Mouse (Mus musculus) gastrocnemius, adult 18-20 months (tissue): ENCODE results near the gene Itga3. TPM values are rescaled to one million over a fixed set of nuclear protein-coding genes. Genes with fewer than 3 reads are reported as not detected.
A peak's percentile ranks its signal among the peaks of the same experiment; 100 is the strongest.
"Not testable (repeated sequence)": the region's sequence is repeated elsewhere in the genome, so short reads cannot be mapped to it uniquely, and the experiment has no call there.

Experiments used
- DNase-seq: peaks from one replicate; pipeline ENCODE4 v3.0.0; 2021; ENCODE audit warnings: low spot score
- total RNA-seq, 2 experiments: library from RNA; stranded (reverse); gene quantifications; 2 replicates each; pipeline ENCODE4 v1.2.3; 2021

The Itga3 gene
- total RNA-seq, 2 experiments from 2014 or later = 4.7 to 5.0 TPM

DNA sequence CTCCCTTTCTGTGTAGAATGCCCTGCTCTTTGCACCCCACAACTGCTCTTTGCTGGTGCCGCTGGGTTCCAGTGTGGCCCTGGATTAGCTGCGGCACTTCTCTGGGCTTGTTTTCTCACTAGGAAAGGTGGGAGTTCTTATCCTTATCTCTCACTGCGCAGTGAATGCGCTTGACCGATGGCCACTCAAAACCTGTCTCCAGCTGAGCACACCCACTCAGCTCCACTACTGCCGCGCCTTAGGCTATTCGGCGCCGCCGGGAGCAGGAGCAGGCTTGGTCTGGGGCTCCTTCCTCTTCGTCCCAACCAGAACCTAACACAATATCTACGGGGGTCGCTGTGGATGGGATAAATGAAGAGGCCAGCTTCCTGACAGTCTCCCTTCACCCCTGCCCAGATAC, 43.0 kb downstream of the Itga3 start:
- DNase-seq = no peak

GRCm38 (mm10) chr11:95032945-95033344, 43.7 kb downstream of the Itga3 start:
- no peak for DNase-seq

DNA sequence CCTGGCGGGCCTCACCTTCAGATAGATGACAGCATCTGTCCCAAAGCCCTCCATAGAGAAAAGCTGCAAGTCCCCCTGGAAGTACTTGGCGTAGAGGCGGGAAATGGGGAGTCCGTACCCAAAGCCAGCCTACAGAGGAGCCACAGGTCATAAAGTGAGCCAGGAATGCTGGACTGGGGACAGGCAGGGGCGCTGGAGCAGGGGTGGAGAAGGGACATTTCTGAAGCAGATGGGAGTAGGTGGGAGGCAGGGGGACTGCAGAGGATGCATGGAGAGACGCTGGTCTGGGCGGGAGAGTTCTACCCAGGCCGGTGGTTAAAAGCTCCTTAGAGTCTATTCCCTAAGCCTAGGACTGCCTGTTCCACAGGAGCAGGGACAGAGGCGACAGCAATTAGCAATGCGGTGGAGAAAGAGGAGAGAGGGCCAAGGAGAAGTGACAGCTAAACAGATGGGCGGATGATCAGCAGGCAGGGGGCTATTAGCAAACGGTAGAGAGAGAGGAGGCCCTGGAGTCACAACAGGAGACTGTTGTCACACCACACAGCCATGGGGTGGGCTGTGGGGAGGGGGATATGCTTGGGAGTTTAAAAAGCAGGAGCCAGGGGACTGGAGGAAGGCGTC, 48.6 kb downstream of the Itga3 start:
- DNase-seq = no peak

GRCm38 (mm10) chr11:95026849-95027248, 49.8 kb downstream of the Itga3 start:
- no peak for DNase-seq

DNA sequence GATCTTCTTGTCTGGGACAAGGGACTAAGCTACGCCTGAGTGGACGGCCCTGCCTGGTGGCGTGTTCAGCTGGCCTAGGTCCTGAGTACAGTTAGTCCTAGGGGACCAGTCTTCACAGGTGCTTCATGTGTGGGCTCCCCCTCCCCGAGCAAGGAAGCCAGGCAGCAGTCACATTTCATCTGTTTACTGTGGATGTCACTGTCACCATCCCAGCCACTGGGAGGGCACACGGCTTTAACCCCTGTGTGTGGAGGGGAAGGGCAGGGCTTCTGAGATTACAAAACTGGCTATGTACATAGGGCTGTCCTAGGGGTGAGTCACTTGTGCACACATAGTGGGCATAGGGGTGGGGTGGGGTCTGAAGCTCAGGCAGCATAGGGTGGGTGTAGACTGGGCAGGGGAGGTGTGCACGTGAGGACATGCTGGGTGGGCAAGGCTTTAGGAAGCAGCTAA, 50.5 kb downstream of the Itga3 start:
- no peak for DNase-seq

- no peak for DNase-seq
Observed at GRCm38 (mm10) chr11:95025227-95026012, 51.2 kb downstream of the Itga3 start.

DNA sequence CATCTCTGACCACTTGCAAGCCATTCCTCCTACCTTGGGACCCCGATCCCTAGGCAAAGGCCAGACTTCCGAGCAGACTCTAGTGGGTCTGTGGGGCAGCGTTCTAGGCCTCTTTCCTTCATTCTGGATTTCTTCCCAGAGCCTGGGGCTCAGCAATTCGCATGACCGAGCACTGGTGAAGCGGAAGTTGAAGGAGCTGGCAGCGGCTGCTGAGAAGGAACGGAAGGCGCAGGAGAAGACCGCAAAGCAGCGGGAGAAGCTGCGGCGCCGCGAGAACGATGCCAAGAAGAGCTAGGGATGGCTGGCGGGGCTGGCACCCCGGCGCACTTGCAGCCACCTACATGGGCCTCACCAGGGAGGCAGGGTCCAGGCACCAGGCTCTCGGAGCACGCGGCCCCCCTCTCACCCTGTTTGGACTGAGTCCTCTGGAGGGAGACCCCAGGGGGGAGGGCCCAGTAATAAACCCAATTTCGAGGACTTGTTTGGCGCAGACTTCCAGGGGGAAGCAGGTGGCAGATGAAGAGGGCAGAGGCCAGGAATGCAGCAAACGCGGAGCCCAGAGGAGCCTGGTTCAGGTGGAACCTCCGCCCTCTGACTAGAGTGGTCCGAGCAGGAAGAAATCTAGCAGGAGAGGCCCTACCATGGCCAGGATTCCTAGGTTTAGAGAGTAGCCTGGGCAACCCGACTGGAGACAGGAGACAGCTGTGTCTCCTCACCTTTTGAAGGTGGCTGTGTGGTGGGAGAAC, 52.0 kb downstream of the Itga3 start:
- DNase-seq = no peak

- no peak for DNase-seq
Observed at GRCm38 (mm10) chr11:95023481-95023880, 53.1 kb downstream of the Itga3 start.

DNA sequence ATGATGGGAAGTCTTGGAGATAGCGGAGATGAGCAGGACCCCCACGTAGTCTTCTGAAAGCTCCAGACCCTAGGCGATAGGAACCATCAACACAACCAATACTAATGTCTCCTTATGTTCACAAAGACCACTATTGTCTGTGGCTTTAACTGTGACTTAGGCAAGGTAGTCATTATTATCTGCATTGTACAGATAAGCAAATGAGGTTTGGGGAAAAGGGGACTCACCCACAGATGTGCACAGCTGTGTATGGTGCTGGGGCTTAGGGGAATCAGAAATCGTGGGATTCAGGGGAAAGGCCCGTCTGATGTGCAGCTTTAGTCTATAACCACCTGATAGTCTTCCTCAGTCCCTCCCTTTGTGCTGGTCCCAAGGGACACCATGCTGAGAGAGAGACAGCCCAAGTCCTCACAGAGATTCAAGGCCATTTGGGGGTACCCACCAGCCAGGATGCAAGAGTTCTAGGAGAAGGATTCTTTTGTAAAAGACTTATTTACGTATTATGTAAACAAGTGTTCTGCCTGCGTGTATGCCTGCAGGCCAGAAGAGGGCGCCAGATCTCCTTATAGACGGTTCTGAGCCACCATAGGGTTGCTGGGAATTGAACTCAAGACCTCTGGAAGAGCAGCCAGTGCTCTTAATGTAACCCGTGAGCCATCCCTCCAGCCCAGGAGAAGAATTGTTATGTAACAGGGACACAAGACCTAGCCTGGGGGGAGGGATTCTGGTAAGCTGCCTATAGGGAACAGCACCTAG, 54.2 kb downstream of the Itga3 start:
- DNase-seq = no peak

GRCm38 (mm10) chr11:95015484-95015883, 61.1 kb downstream of the Itga3 start:
- DNase-seq = no peak

DNA sequence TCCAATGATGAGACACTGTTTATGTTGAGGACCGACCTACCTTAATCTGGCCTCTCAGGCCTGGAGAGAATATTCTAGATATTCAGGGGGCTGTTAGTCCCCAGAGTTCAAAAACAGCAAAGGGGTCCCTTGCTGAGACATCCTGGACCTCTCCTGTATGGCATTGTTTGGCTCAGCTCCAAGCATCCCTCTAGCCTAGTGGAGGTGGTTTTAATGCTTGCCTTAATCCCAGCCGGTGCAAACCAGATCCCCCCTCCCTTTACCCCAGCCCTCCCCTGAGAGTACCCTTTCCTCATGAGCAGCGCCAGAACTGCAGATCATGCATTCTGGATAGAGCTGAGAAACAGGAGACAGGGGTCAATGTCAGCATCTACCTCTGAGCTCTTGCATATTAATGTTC, 64.1 kb downstream of the Itga3 start:
- no peak for DNase-seq

DNA sequence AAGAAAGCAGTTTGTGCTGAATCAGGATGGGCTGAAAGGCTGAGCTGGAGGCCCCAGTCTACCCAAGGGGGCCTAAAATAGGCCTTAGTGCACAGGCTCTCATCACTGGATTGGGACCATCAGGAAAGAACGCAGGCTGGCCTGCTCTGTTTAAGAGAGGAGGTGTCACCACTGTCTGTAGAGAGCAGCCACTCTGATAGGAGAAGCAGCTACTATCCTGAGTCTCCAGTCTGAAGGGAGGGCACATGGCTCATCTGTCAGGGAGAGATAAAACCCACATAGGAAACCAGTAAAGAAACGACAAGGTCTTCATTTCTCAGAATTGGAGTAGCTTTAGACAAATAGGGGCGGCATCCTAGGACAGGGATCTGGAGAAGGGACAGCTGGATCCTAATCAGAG, 64.5 kb downstream of the Itga3 start:
- DNase-seq = no peak

DNA sequence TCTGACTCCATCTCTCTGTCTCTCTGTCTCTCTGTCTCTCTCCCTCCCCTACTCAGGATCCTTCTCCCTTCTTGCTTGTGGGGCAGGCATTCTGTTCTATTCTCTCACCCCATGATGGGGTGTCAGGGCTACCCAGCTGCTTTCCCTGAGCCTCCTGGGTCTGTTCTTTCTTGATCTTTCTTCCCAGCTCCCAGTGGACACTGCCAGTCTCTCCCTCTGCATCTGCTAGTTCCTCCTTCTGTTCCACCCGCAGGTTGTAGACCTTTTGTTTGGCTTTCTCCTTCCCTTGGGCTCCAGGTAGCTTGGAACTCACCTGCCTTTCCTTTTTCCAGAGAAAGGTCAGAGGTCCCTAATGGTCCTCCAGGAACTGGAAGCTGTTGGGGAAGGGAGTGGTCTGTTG, 65.2 kb downstream of the Itga3 start:
- no peak for DNase-seq

- DNase-seq = not testable (repeated sequence)
Observed at GRCm38 (mm10) chr11:95010841-95011403, 65.7 kb downstream of the Itga3 start.

DNA sequence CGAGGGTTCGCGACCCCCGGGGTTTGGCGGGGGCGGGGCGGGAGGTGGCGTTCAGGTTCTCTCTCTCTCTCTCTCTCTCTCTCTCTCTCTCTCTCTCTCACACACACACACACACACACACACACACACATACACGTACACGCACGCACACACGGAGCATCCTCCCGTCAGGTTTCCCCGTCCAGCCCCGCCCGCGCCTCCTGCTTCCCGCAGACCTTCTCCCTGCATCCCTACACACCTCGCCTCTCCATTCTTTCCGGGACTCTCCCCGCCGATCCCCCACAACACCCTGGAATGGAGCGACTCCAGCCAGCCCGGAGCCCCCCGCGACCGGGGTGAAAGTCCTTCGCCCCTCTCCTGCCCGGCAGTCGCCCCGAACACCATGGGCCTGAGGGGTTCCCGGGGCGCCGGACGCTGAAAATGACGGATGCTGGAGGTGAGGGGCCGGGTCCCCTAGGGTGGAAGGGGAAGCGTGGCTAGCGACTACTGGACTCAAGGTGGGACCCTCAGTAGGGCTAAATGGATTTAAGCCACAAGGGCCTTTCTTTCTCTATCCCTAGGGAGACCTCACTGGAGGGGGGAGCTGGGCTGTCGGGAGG, 66.4 kb downstream of the Itga3 start:
- DNase-seq = no peak

GRCm38 (mm10) chr11:95009629-95010014, 67.0 kb downstream of the Itga3 start, which contains the start of gene Samd14:
Gene Samd14, plus strand, starts transcription at chr11:95009879.
- DNase-seq = no peak

- DNase-seq = no peak
Observed at GRCm38 (mm10) chr11:95008661-95009628, 67.7 kb downstream of the Itga3 start.

DNA sequence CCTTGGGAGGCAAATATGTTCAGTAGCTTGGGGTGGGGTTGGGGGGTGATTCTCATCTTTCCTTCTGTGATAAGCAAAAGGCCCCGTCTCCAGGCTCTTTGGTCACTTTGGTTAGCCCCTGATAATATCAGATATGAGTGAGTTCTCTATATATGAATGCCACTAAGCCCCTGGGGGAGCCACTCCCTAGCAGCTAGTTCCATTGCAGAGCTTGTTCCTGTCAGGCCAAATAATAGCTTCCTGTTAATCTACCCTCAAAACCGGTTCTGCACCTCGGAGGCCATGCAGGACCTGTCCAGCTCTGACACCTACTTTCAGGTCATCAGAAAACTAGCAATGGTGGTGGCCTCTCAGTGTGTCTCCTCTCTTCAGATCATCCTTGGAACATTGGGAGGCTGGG, 69.2 kb downstream of the Itga3 start:
- no peak for DNase-seq

GRCm38 (mm10) chr11:95006525-95007219, 69.9 kb downstream of the Itga3 start:
- DNase-seq = peak; percentile 79
